Mouse (Mus musculus): ENCODE results near the gene Gapvd1. TPM values are rescaled to one million over a fixed set of nuclear protein-coding genes. Genes with fewer than 3 reads are reported as not detected.
"Not testable (repeated sequence)": the region's sequence is repeated elsewhere in the genome, so short reads cannot be mapped to it uniquely, and the experiment has no call there.

Gapvd1 gene
- polyA plus RNA-seq (2015; fragmentation: Nextera tagmentation; extraction: Ambion mirVana): 107 and 113 TPM in 2 replicates

DNA sequence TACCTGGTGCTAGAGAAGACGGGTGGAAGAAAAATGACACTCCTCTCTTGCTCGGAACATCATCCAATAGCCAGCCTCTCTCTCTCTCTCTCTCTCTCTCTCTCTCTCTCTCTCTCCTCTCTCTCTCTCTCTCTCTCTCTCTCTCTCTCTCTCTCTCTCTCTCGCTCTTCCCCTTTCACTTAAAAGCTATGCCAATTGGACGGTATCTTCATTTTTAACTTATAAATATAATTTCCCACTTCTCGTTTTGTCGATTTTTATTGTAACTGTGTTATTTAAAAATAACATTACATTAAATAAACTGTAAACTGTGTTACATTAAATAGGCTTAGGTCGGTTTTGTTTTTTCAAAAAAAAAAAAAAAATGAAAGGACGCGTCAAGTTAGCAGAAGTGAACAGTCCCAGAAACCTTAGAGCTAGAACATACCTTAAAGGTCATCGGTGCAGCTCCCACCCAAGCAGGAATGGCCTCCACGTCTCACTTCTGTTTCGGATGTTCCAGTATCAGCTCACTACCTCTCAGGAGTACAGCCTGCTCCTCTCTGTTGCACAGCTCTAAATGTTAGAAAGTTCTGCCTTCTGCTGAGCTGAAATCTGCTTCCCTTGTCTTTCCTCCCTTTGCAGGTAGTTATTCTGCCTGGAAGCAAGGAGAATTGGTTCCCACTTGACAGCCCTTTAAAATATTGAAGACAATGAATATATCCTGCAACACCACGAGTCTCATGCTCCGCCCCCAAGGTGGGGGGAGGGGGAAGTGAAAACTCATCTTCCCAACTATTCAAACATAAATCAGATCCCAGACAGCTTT is at the start of gene Gapvd1:
Gene Gapvd1 (minus strand): TSS at position 682 of the 808 bp plus-strand sequence.
- no peaks in the 10 kb centered on the region for H3K27me3 ChIP-seq (ENCODE audit: control insufficient read depth, insufficient read depth, low read depth, low read length)
- peak within 1 kb of the TSS; percentile 98 for H3K9ac ChIP-seq (ENCODE audit: low read depth, low read length)
- no peaks in the 10 kb centered on the region for H3K36me3 ChIP-seq (ENCODE audit: control insufficient read depth, insufficient read depth, low read length)
- peaks cover 21% of the 10 kb centered on the region for H3K4me1 ChIP-seq (ENCODE audit: control insufficient read depth, insufficient read depth, low read length)
- ATAC-seq: peak; percentile 56; the same call in 1 of the 2 replicates
- H3K27ac ChIP-seq (ENCODE audit: low read length): peak within 1 kb of the TSS; percentile 96
- no peaks in the 10 kb centered on the region for H3K9me3 ChIP-seq (replicated peaks; ENCODE audit: control insufficient read depth, low read length, poor library complexity, severe bottlenecking)
- peak within 1 kb of the TSS; percentile 99 for H3K4me3 ChIP-seq (ENCODE audit: low read depth, low read length)
- H3K4me2 ChIP-seq (ENCODE audit: low read length): peak within 1 kb of the TSS; percentile 71
- 2% methylated on average over 13 of the region's 14 CpGs for WGBS

DNA sequence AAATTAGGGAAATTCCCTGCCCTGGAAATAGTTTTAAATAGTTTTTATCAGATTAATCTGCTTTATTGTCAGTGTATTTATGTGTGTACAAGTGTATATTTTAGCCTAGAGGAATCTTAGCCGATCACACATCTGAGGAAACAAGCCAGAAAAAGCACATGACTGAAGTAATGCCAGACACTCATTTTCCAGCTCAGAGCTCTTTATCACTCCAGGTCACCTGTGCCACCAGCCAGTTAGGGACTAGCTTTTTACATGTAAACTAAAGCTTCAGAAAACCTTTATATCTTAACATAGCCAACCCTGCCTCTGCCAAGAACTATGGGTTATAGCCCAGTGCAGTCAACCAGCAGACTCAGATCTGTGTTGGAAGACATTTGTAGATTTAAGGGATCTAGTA is 49.8 kb upstream of the Gapvd1 start:
- no peak overlapping the region for H3K4me2 ChIP-seq (ENCODE audit: low read length)
- ATAC-seq: no peak

DNA sequence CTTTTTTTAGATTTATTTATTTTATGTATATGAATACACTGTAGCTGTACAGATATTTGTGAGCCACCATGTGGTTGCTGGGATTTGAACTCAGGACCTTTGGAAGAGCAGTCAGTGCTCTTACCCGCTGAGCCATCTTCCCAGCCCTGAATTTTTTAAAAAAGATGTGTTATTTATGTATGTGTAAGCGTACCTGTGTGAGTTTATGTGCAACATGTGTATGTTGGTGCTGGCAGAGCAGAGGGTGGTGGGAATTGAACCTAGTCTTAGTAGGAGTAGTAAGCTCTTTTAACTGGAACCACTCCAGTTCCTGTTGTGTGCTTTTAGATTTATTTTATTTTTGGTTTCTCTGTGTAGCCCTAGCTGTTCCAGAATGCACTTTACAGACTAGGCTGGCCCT is 49.1 kb upstream of the Gapvd1 start:
- 92% methylated on average over 2 of the region's 2 CpGs for WGBS
- H3K4me2 ChIP-seq (ENCODE audit: low read length): no peak overlapping the region
- no peak overlapping the region for H3K4me3 ChIP-seq (ENCODE audit: low read depth, low read length)
- no peak overlapping the region for H3K27ac ChIP-seq (ENCODE audit: low read length)
- H3K9me3 ChIP-seq (replicated peaks; ENCODE audit: control insufficient read depth, low read length, poor library complexity, severe bottlenecking): no peaks in the 10 kb centered on the region
- peaks cover 14% of the 10 kb centered on the region for H3K4me1 ChIP-seq (ENCODE audit: control insufficient read depth, insufficient read depth, low read length)
- no peak for ATAC-seq
- no peaks in the 10 kb centered on the region for H3K27me3 ChIP-seq (ENCODE audit: control insufficient read depth, insufficient read depth, low read depth, low read length)
- H3K9ac ChIP-seq (ENCODE audit: low read depth, low read length): no peak overlapping the region
- H3K36me3 ChIP-seq (ENCODE audit: control insufficient read depth, insufficient read depth, low read length): 0 out of 2 replicates have a peak, but pooled peaks cover 2% of the 10 kb centered on the region

More for the DNA sequence above, 49.8 kb upstream of the Gapvd1 start:
- no peaks in the 10 kb centered on the region for H3K27me3 ChIP-seq (ENCODE audit: control insufficient read depth, insufficient read depth, low read depth, low read length)
- no peak overlapping the region for H3K27ac ChIP-seq (ENCODE audit: low read length)
- H3K4me1 ChIP-seq (ENCODE audit: control insufficient read depth, insufficient read depth, low read length): peaks cover 14% of the 10 kb centered on the region
- H3K4me3 ChIP-seq (ENCODE audit: low read depth, low read length): no peak overlapping the region
- H3K36me3 ChIP-seq (ENCODE audit: control insufficient read depth, insufficient read depth, low read length): 0 out of 2 replicates have a peak, but pooled peaks cover 2% of the 10 kb centered on the region
- WGBS: 76% methylated on average over 1 of the region's 1 CpGs
- H3K9me3 ChIP-seq (replicated peaks; ENCODE audit: control insufficient read depth, low read length, poor library complexity, severe bottlenecking): no peaks in the 10 kb centered on the region
- no peak overlapping the region for H3K9ac ChIP-seq (ENCODE audit: low read depth, low read length)

DNA sequence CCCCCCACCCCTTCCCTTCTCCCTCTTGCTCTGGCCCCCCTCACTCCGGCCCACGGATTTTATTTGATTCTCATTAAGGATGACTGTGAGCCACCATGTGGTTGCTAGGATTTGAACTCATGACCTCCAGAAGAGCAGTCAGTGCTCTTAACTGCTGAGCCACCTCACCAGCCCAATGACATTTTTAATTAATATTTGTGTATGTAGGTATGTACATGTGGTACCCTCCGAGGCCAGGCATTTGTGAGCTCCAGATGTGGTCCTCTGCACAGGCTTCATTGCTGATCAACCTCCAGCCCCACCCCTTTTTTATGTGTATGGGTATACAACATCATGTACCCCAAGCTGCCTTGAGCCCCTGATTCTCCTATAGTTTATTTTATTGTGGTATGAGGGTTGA is 48.7 kb upstream of the Gapvd1 start:
- no peak overlapping the region for H3K4me3 ChIP-seq (ENCODE audit: low read depth, low read length)
- H3K4me1 ChIP-seq (ENCODE audit: control insufficient read depth, insufficient read depth, low read length): peaks cover 17% of the 10 kb centered on the region
- H3K9me3 ChIP-seq (replicated peaks; ENCODE audit: control insufficient read depth, low read length, poor library complexity, severe bottlenecking): no peaks in the 10 kb centered on the region
- no peak for ATAC-seq
- H3K36me3 ChIP-seq (ENCODE audit: control insufficient read depth, insufficient read depth, low read length): 0 out of 2 replicates have a peak, but pooled peaks cover 2% of the 10 kb centered on the region
- 62% methylated on average over 3 of the region's 3 CpGs for WGBS
- H3K4me2 ChIP-seq (ENCODE audit: low read length): peak overlapping the region; percentile 34
- no peak overlapping the region for H3K9ac ChIP-seq (ENCODE audit: low read depth, low read length)
- H3K27ac ChIP-seq (ENCODE audit: low read length): no peak overlapping the region
- no peaks in the 10 kb centered on the region for H3K27me3 ChIP-seq (ENCODE audit: control insufficient read depth, insufficient read depth, low read depth, low read length)

DNA sequence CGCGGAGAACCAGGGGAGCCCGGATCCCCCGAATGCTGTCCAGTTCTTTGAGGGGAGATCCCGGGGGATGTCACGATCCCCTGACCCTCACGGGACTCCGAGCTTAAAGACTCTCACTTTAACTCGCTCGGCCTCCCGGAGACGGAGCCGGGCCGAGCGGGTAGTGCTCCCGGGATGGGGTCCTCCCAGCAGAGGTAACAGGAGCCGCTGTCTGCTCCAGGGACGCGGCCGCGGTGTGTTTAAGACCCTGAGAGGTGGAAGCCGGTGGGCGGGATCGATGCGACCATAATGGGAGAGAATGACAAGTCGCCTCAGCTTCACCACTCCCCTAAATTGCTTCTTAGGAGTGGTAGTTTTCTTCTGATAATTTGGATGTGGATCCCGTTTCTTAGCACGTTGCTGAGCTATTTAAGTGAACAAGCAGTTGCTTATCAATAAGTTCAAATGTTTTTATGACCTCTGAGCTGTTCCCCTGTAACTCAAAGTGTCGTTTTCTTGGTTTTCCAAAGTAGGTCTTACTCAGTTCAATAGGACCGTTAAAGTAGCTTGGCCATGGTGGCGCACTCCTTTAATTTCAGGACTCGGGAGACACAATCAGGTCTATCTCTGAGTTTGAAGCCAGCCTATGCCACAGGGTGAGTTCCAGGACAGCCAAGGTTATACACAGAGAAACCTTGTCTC is 47.7 kb upstream of the Gapvd1 start:
- under 1% methylated on average over 25 of the region's 32 CpGs for WGBS
- H3K36me3 ChIP-seq (ENCODE audit: control insufficient read depth, insufficient read depth, low read length); H3K27me3 ChIP-seq (ENCODE audit: control insufficient read depth, insufficient read depth, low read depth, low read length); H3K9me3 ChIP-seq (replicated peaks; ENCODE audit: control insufficient read depth, low read length, poor library complexity, severe bottlenecking): not testable (repeated sequence)
- Histone ChIP-seq H3K4me1 (ENCODE audit: control insufficient read depth, insufficient read depth, low read length) (peaks cover 17% of the 10 kb centered on the region), H3K27ac (ENCODE audit: low read length) (peak overlapping the region; percentile 91), H3K4me3 (ENCODE audit: low read depth, low read length) (peak overlapping the region; percentile 61), H3K4me2 (ENCODE audit: low read length) (peak overlapping the region; percentile 75), H3K9ac (ENCODE audit: low read depth, low read length) (peak overlapping the region; percentile 83)
- ATAC-seq: peak; percentile 61

DNA sequence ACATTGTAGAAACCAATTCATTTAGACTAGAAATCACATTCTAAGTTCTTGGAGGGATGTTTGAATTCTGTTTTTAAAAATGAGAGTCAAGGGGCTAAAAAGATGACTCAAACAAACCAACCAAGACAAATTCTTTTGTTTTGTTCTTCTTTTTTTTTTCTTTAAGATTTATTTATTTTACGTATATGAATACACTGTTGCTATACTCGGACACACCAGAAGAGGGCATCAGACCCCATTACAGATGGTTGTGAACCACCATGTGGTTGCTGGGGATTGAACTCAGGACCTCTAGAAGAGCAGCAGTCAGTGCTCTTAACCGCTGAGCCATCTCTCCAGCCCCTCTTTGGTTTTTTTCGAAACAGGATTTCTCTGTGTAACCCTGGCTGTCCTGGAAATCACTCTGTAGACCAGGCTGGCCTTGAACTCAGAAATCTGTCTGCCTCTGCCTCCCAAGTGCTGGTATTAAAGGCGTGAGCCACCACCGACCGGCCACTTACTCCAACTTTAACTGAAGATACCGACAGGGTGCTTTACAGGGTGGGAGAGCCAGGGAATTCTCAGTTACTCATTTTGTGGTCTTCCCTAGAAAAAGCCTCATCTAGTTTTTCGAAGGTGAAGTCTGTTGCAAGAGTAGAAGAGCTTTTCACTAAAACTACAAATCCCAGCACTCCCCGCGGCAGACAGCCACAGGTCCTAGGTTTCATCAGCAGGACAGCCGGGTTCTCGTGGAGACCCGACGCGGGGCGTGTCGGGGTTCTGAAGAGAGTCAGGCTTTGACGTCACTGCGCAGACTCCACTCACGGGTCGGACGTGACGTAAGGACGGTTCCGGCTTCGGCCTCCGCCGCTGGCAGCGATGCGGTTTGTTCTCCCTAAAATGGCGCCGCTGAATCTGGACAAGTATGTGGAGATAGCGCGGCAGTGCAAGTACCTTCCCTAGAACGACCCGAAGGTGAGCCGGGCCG is 46.8 kb upstream of the Gapvd1 start:
- H3K27me3 ChIP-seq (ENCODE audit: control insufficient read depth, insufficient read depth, low read depth, low read length): no peaks in the 10 kb centered on the region
- peak overlapping the region; percentile 91 for H3K27ac ChIP-seq (ENCODE audit: low read length)
- no peaks in the 10 kb centered on the region for H3K36me3 ChIP-seq (ENCODE audit: control insufficient read depth, insufficient read depth, low read length)
- H3K4me2 ChIP-seq (ENCODE audit: low read length): peak overlapping the region; percentile 43
- ATAC-seq: peak; percentile 97
- peak overlapping the region; percentile 61 for H3K4me3 ChIP-seq (ENCODE audit: low read depth, low read length)
- no peaks in the 10 kb centered on the region for H3K9me3 ChIP-seq (replicated peaks; ENCODE audit: control insufficient read depth, low read length, poor library complexity, severe bottlenecking)
- peak overlapping the region; percentile 83 for H3K9ac ChIP-seq (ENCODE audit: low read depth, low read length)
- 5% methylated on average over 39 of the region's 39 CpGs for WGBS
- peaks cover 17% of the 10 kb centered on the region for H3K4me1 ChIP-seq (ENCODE audit: control insufficient read depth, insufficient read depth, low read length)

DNA sequence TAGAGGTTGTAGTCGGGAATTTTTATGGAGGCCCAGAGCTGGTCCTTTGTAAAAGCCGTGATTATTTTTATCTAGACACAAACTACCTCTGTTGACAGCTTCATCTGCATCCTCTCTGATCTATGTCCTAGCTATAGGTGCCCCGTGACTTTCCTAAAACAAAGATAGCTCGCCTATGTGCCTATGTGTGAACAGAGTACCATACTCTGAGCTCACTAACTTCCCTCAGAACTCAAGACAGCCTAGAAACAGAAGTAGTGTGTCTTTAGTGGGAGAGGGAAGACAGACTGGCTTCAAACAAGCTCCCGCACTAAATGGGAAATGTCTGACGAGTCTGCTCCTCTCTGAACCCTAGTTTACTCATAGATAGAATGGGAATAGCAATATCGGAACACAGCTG is 45.3 kb upstream of the Gapvd1 start:
- no peak for ATAC-seq
- Histone ChIP-seq H3K4me2 (ENCODE audit: low read length) (no peak overlapping the region), H3K27ac (ENCODE audit: low read length) (no peak overlapping the region), H3K4me1 (ENCODE audit: control insufficient read depth, insufficient read depth, low read length) (peaks cover 17% of the 10 kb centered on the region), H3K9me3 (replicated peaks; ENCODE audit: control insufficient read depth, low read length, poor library complexity, severe bottlenecking) (no peaks in the 10 kb centered on the region), H3K9ac (ENCODE audit: low read depth, low read length) (no peak overlapping the region), H3K27me3 (ENCODE audit: control insufficient read depth, insufficient read depth, low read depth, low read length) (no peaks in the 10 kb centered on the region), H3K4me3 (ENCODE audit: low read depth, low read length) (no peak overlapping the region), H3K36me3 (ENCODE audit: control insufficient read depth, insufficient read depth, low read length) (0 out of 2 replicates have a peak, but pooled peaks cover 2% of the 10 kb centered on the region)
- WGBS: 88% methylated on average over 7 of the region's 7 CpGs

DNA sequence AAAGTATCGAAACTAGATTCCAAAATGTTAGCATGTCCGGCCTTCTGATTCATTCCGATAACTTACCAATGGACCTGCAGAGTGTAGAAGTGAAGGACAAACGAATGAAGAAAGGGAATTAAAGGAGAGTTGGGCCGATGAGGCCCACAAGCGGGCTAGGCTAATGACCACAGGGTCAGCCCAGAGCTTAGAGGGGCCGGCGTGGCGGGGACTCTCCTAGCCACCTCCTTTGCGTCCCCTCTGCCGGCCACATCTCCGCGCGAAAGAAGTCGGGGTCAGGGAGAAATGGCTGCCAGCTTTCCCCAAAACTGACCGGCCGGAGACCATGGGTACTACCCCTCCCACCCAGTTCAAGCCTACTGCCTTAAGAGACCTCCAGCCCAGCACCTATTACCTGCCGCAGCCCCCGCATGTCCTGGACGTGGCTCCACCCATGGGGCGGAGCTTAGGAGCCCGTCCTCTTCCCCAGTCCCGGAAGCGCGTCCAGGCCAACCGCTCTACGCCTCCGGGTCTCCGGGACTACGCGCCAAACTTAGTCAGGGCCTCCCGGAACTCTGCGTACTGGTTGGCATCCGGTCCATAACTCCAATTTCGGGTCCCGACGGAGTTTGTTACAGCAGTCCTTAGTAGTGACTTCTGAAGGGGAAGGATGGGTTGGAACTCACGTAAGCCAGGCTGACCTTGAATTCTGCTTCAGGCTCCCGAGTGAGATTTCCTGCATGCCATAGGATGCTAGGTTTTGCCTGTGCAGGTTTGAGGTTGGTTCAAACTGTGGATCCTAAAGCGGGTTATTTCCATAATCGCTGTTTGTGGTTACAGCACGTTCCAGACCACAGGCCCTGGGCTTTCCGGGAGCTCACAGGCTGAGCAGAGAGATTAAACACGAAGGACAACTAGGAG is 44.6 kb upstream of the Gapvd1 start, which contains the start of gene Rabepk:
Gene Rabepk (minus strand): TSS at position 556 of the 900 bp plus-strand sequence.
- Histone ChIP-seq H3K27ac (ENCODE audit: low read length) (no peak within 1 kb of the TSS), H3K36me3 (ENCODE audit: control insufficient read depth, insufficient read depth, low read length) (0 out of 2 replicates have a peak, but pooled peaks cover 2% of the 10 kb centered on the region), H3K4me3 (ENCODE audit: low read depth, low read length) (peak within 1 kb of the TSS; percentile 56), H3K9ac (ENCODE audit: low read depth, low read length) (peak within 1 kb of the TSS; percentile 66), H3K27me3 (ENCODE audit: control insufficient read depth, insufficient read depth, low read depth, low read length) (no peaks in the 10 kb centered on the region), H3K4me1 (ENCODE audit: control insufficient read depth, insufficient read depth, low read length) (peaks cover 15% of the 10 kb centered on the region), H3K9me3 (replicated peaks; ENCODE audit: control insufficient read depth, low read length, poor library complexity, severe bottlenecking) (no peaks in the 10 kb centered on the region), H3K4me2 (ENCODE audit: low read length) (peak within 1 kb of the TSS; percentile 56)
- 4% methylated on average over 44 of the region's 44 CpGs for WGBS
- peak; percentile 55 for ATAC-seq
